ENCODE assay signal across 8 mouse cellular contexts in the genomic region with DNA sequence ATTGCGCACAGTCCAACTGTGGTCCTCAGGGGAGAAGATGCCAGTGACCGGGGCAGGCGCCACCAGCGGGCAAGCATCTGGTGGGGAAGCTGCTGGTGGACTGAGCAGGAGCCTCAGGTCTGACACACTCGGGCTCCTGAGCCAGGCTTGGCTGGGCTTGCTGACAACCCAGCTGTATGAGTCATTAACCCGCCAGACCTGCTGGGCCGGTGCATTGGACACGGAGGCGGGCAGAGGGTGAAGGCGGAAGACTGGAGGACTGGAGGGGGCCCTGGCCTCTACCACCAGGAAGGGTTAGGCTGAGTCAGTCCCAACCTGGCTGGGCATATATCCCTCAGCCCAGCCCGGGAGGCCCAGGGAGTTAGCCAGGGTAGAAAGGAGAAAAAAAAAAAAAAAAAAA. TPM values are rescaled to one million over a fixed set of nuclear protein-coding genes. Genes with fewer than 3 reads are reported as not detected.
DNase-seq lines count a peak whose midpoint lies in the region; ATAC-seq and TF ChIP-seq lines count a peak whose summit lies in the region.

A gene (minus strand): TSS at position 253 of the 400 bp plus-strand sequence.

- H3K4me1 ChIP-seq in CH12.LX (ENCODE audit: control insufficient read depth in 1 of 2, insufficient read depth in 2 of 2), result peaks cover 0 to 14% of the 10 kb centered on the region in 2 experiments; a peak in 2 of 4 replicates
- H3K4me1 ChIP-seq in forebrain, embryonic 11.5 days (replicated peaks; ENCODE audit: control insufficient read depth, insufficient read depth, low read length), result peaks cover 13% of the 10 kb centered on the region; the same call in 1 of the 2 replicates
- peaks cover 17% of the 10 kb centered on the region for H3K4me1 ChIP-seq in hindbrain, embryonic 12.5 days
- H3K4me1 ChIP-seq in midbrain, embryonic 15.5 days, result peaks cover 5% of the 10 kb centered on the region

- WGBS in forebrain, embryonic 11.5 days, result 87% methylated on average over 11 of the region's 11 CpGs
- 70% methylated on average over 11 of the region's 11 CpGs for WGBS in hindbrain, embryonic 12.5 days
- 82% methylated on average over 11 of the region's 11 CpGs for WGBS in midbrain, embryonic 15.5 days

- no peak within 1 kb of the TSS for H3K4me3 ChIP-seq in CH12.LX (replicated peaks in 1 of 3; ENCODE audit: low read depth in 2 of 3, low read length in 2 of 3, poor library complexity in 1 of 3)
- H3K4me3 ChIP-seq in forebrain, embryonic 11.5 days (ENCODE audit: low read depth, low read length), result no peak within 1 kb of the TSS
- no peak within 1 kb of the TSS for H3K4me3 ChIP-seq in hindbrain, embryonic 12.5 days
- no peak within 1 kb of the TSS for H3K4me3 ChIP-seq in midbrain, embryonic 15.5 days

- intact Hi-C loops in left cerebral cortex, postnatal 10 days (cut with DNase I), result no loop called here

- ATAC-seq in forebrain, embryonic 11.5 days (replicated peaks; ENCODE audit: low FRiP score), result no peak
- ATAC-seq in hindbrain, embryonic 12.5 days (ENCODE audit: low FRiP score), result no peak
- no peak for ATAC-seq in midbrain, embryonic 15.5 days (replicated peaks)

- no peak within 1 kb of the TSS for H3K9ac ChIP-seq in CH12.LX (ENCODE audit: insufficient read depth, low read depth)
- no peak within 1 kb of the TSS for H3K9ac ChIP-seq in forebrain, embryonic 11.5 days (ENCODE audit: low read length)
- no peak within 1 kb of the TSS for H3K9ac ChIP-seq in hindbrain, embryonic 12.5 days
- no peak within 1 kb of the TSS for H3K9ac ChIP-seq in midbrain, embryonic 15.5 days

- no peak within 1 kb of the TSS for H3K4me2 ChIP-seq in CH12.LX (ENCODE audit: insufficient read depth, low read depth, poor library complexity, severe bottlenecking)
- H3K4me2 ChIP-seq in forebrain, embryonic 11.5 days (ENCODE audit: low read depth, low read length, severe bottlenecking), result no peak within 1 kb of the TSS
- H3K4me2 ChIP-seq in hindbrain, embryonic 12.5 days (replicated peaks), result no peak within 1 kb of the TSS
- H3K4me2 ChIP-seq in midbrain, embryonic 15.5 days, result no peak within 1 kb of the TSS

- no peak for DNase-seq in CH12.LX (ENCODE audit: extremely low read depth)
- peak; percentile 42 to 43 for DNase-seq in adrenal gland, adult 18-20 months (ENCODE audit: low spot score in 2 of 2)
- DNase-seq in forebrain, embryonic 11.5 days (ENCODE audit: low spot score), result no peak
- DNase-seq in left cerebral cortex, postnatal 10 days (ENCODE audit: extremely low spot score in 1 of 2, low spot score in 2 of 2), result no peak
- no peak for DNase-seq in B cell, adult 2 months
- no peak for DNase-seq in thymus, postnatal 36 days

- no peak for TF ChIP-seq POLR2A in CH12.LX (IDR thresholded peaks at IDR 0.05; ENCODE audit: low read depth, low read length)

- no peak for TF ChIP-seq RAD21 in CH12.LX (IDR thresholded peaks at IDR 0.05; ENCODE audit: low read depth, low read length)

- no peak for TF ChIP-seq CTCF in CH12.LX (conservative IDR thresholded peaks at IDR 0.05 in 1 of 2, IDR thresholded peaks at IDR 0.05 in 1 of 2; ENCODE audit: low read depth in 2 of 2, low read length in 2 of 2)

- TF ChIP-seq EP300 in CH12.LX (IDR thresholded peaks at IDR 0.05; ENCODE audit: low read length), result no peak

- dilution Hi-C loops in CH12.LX (cut with MboI; ENCODE audit: extremely low pct_ligation_motif_present, extremely low pct_unique_long_range_greater_than_20kb, low sequenced_read_pairs), result no loop called here

- H3K36me3 ChIP-seq in CH12.LX (replicated peaks in 1 of 2; ENCODE audit: control insufficient read depth in 1 of 2, insufficient read depth in 1 of 2, low read length in 1 of 2), result no peaks in the 10 kb centered on the region
- H3K36me3 ChIP-seq in forebrain, embryonic 11.5 days (ENCODE audit: control insufficient read depth, insufficient read depth, low read length), result no peaks in the 10 kb centered on the region
- H3K36me3 ChIP-seq in hindbrain, embryonic 12.5 days, result no peaks in the 10 kb centered on the region
- no peaks in the 10 kb centered on the region for H3K36me3 ChIP-seq in midbrain, embryonic 15.5 days (replicated peaks)

- no peak within 1 kb of the TSS for H3K27ac ChIP-seq in CH12.LX (ENCODE audit: insufficient read depth, low read depth)
- no peak within 1 kb of the TSS for H3K27ac ChIP-seq in forebrain, embryonic 11.5 days (ENCODE audit: low read depth, low read length)
- H3K27ac ChIP-seq in hindbrain, embryonic 12.5 days, result no peak within 1 kb of the TSS
- no peak within 1 kb of the TSS for H3K27ac ChIP-seq in midbrain, embryonic 15.5 days

- no peaks in the 10 kb centered on the region for H3K9me3 ChIP-seq in CH12.LX (replicated peaks; ENCODE audit: low read length)
- no peaks in the 10 kb centered on the region for H3K9me3 ChIP-seq in forebrain, embryonic 11.5 days (ENCODE audit: control insufficient read depth, low read length)
- H3K9me3 ChIP-seq in hindbrain, embryonic 12.5 days (replicated peaks), result no peaks in the 10 kb centered on the region
- no peaks in the 10 kb centered on the region for H3K9me3 ChIP-seq in midbrain, embryonic 15.5 days

- H3K79me2 ChIP-seq in CH12.LX (replicated peaks; ENCODE audit: control insufficient read depth, extremely low read depth, insufficient read depth, poor library complexity, severe bottlenecking), result no peaks in the 10 kb centered on the region

- in situ Hi-C loops in CH12.LX (cut with MboI; ENCODE audit: low pct_ligation_motif_present, low pct_unique_long_range_greater_than_20kb, low sequenced_read_pairs), result no loop called here

- H3K27me3 ChIP-seq in CH12.LX (replicated peaks), result peaks cover 64% of the 10 kb centered on the region
- H3K27me3 ChIP-seq in forebrain, embryonic 11.5 days (ENCODE audit: control insufficient read depth, insufficient read depth, low read length), result no peaks in the 10 kb centered on the region
- H3K27me3 ChIP-seq in hindbrain, embryonic 12.5 days, result no peaks in the 10 kb centered on the region
- no peaks in the 10 kb centered on the region for H3K27me3 ChIP-seq in midbrain, embryonic 15.5 days (replicated peaks)

TF ChIP-seq in CH12.LX, 34 proteins besides CTCF, POLR2A, EP300 and RAD21:
- TF ChIP-seq UBTF (IDR thresholded peaks at IDR 0.05; ENCODE audit: low read depth, low read length) (no peak), TCF12 (IDR thresholded peaks at IDR 0.05; ENCODE audit: low read depth, low read length) (no peak), HCFC1 (IDR thresholded peaks at IDR 0.05; ENCODE audit: low read depth, low read length) (no peak), ZKSCAN1 (IDR thresholded peaks at IDR 0.05; ENCODE audit: borderline replicate concordance, low read depth, low read length) (no peak)

RNA-seq across cellular contexts. Expression of the gene that starts here (rescaled TPM):
- total RNA-seq in CH12.LX (2012; rRNA removed) (4.5 and 5.9 TPM in 2 replicates), CH12.LX (2014; rRNA removed) (9.7 and 10.2 TPM in 2 replicates)
- polyA plus RNA-seq in CH12.LX (2012; ENCODE audit: insufficient read length, low read depth), result 14.6 and 15.8 TPM in 2 replicates
- 10 to 100 TPM in 1 of 2 experiments, 1 to 10 TPM in 1; 6.7 to 10.7 TPM for total RNA-seq in adrenal gland, adult 18-20 months (2021)
- 23.3 and 23.6 TPM in 2 replicates for polyA plus RNA-seq in forebrain, embryonic 11.5 days (2014; fragmentation: Nextera tagmentation; extraction: Ambion mirVana)
- polyA plus RNA-seq in hindbrain, embryonic 12.5 days (2016; fragmentation: Nextera tagmentation; extraction: Ambion mirVana), result 31.2 and 31.7 TPM in 2 replicates
- total RNA-seq in left cerebral cortex, postnatal 10 days (2021), result 10 to 100 TPM; 47.9 to 51.6 TPM
- polyA plus RNA-seq in midbrain, embryonic 15.5 days (2015; fragmentation: Nextera tagmentation; extraction: Ambion mirVana), result 30.7 and 31.5 TPM in 2 replicates

Comparison
In these comparisons a context has a peak if more than half of its experiments do, and no peak if none do; other contexts are left out.
1. RNA of the gene that starts here (total RNA-seq): 47.9 to 51.6 TPM in left cerebral cortex, postnatal 10 days; 6.7 to 10.7 TPM in adrenal gland, adult 18-20 months and 4.5 to 10.2 TPM in CH12.LX; every median in the first group is over 4 times any median in the second.
2. DNase-seq: peak in adrenal gland, adult 18-20 months (2 of 2); none in CH12.LX (single experiment), forebrain, embryonic 11.5 days (single experiment), left cerebral cortex, postnatal 10 days (0 of 2), B cell, adult 2 months (0 of 2) and thymus, postnatal 36 days (0 of 2).